Mouse (Mus musculus): ENCODE data around the gene Klhl41. TPM values are rescaled to one million over a fixed set of nuclear protein-coding genes. Genes with fewer than 3 reads are reported as not detected.
A peak's percentile ranks its signal among the peaks of the same experiment; 100 is the strongest.
"Not testable (repeated sequence)": the region's sequence is repeated elsewhere in the genome, so short reads cannot be mapped to it uniquely, and the experiment has no call there.

The Klhl41 gene
- total RNA-seq (2017) = not detected in 3 replicates

DNA sequence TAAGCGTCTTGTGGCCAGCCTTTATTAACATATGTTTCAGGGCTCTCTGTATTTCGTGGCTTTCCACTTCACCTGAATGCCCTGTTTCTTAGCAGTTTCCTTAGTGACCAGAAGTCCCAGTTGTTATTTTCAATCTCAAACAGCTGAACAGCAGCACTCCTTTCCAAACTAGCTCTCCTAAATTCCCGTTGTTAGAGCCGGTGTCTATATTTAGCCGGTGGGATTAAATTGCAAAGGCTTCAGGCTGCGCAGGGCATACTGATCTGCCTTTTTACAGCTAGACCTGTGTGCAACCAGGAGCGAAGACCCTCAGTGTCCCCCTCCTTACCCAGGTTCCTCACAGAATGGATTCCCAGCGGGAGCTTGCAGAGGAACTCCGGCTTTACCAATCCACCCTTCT lies at the start of gene Klhl41:
TSS of gene Klhl41 (plus strand) at position 268 of the 400 bp plus-strand sequence.
- no peak for ATAC-seq (replicated peaks; ENCODE audit: insufficient number of reproducible peaks, low FRiP score, low TSS enrichment, poor library complexity, severe bottlenecking)

DNA sequence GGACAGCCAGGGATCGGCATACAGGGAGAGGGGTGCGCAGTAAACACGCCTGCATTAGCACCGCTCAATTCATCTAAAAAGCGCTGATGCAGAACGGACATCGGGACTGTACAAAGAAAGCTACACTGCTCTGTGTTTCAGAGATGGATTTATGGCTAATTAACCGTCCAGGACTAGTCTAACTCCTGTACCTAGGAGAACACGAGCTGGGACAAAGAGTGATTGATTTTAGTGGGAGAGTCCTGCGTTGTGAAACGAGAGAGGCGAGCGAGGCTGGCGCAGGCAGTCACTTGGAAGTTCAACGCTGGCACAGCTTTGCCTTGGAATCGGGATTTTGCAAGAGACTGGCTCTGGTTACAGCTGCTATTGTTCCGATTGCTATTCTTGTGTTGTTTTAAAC lies 40.7 kb upstream of the Klhl41 start:
- no peak for ATAC-seq (replicated peaks; ENCODE audit: insufficient number of reproducible peaks, low FRiP score, low TSS enrichment, poor library complexity, severe bottlenecking)

DNA sequence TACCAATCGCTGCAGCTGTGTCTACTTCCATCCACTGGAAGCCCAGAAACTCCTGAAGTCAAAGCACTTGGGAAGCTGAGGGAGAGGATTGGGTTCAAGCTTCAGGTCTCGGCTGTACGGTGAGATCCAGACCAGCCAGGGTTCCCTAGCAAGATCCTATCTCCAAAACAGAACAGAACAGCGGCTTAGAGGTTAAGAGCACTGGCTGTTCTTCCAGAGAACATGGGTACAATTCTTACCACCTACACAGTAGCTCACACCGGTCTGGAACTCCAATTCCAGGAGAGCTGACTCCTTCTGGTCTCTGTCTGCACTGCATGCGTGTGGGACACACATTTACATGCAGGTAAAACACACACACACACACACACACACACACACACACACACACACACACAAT lies 40.0 kb upstream of the Klhl41 start:
- ATAC-seq (replicated peaks; ENCODE audit: insufficient number of reproducible peaks, low FRiP score, low TSS enrichment, poor library complexity, severe bottlenecking) = no peak

DNA sequence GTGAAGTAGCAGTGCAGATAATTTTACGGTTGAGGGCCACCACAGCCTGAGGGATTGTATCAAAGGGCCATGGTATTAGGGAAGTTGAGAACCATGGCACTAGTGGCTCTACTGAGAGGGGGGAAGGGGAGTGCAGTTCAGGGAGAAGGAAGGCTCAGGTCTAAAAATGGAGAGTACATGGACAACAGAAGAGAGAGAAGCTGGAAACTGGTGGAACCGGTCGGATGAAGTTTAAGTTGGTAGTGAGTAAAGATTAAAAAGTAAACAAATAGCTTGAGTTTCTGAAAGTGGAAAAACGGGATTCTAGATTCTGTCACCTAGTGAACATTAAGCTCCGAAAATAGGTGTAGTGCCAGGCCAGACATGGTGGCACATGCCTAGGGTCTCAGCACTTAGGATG lies 39.1 kb upstream of the Klhl41 start:
- no peak for ATAC-seq (replicated peaks; ENCODE audit: insufficient number of reproducible peaks, low FRiP score, low TSS enrichment, poor library complexity, severe bottlenecking)

DNA sequence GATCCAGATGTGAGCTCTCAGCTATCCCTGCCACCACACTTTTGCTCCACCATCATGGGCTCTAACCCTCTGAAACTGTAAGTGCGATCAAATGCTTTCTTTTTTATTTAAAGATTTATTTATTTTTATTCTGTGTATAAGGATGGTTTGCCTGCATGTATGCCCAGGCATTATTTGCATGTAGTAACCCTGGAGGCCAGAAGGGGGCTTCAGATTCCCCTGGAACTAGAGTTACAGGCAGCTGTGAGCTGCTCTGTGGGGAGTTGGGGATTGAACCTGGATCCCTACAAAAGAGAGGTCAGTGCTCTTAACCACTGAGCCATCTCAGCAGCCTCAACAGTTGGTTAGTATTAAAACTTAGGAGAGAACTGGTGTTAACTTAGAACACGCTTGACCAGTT lies 38.5 kb upstream of the Klhl41 start:
- no peak for ATAC-seq (replicated peaks; ENCODE audit: insufficient number of reproducible peaks, low FRiP score, low TSS enrichment, poor library complexity, severe bottlenecking)

DNA sequence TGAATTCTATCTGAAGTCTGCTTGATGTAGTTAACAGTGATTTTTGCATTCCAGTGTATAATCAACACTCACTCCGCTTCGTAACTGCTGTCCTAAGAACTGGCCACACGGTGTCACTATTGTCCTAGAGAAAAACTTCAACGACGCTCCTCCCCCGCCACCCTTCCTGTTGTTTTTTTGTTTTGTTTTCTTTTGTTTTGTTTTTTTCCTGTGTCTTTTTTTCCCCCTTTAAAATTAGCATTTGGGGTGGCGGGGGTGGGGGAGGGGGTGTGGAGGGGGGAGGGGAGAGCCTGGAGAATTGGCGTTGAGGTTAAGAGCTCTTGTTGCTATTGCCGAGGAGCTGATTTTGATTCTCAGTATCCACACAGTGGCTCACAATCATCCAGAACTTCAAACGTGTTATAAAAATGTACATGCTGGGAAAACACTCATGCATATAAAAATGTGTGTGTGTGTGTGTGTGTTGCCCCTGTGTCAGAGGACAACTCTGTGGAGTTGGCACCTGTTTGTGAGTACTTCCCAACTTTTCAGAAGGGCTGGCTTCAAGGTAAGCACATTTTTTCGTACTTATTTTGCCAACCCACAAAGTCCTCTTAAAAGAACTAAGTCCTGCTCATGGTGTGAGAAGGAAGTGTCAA lies 34.7 kb upstream of the Klhl41 start:
- peak; percentile 80 for ATAC-seq (replicated peaks; ENCODE audit: insufficient number of reproducible peaks, low FRiP score, low TSS enrichment, poor library complexity, severe bottlenecking)

DNA sequence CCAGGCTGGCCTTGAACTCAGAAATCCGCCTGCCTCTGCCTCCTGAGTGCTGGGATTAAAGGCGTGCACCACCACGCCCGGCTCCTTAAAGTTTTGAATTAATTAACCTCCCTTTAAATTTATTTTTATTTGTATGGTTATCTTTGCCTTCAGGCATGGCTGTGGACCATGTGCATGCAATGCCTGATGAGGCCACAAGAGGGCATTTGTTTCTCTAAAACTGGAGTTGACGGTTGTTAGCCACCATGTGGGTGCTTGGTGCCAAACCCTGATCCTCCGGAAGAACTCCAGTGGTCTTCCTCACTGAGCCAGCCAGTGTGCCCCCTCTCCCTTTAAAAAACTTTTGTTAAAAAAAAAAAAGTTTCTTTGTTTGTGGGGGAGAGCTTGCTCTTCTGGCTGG lies 34.1 kb upstream of the Klhl41 start:
- ATAC-seq (replicated peaks; ENCODE audit: insufficient number of reproducible peaks, low FRiP score, low TSS enrichment, poor library complexity, severe bottlenecking) = peak; percentile 64; the same call in 1 of the 2 replicates

DNA sequence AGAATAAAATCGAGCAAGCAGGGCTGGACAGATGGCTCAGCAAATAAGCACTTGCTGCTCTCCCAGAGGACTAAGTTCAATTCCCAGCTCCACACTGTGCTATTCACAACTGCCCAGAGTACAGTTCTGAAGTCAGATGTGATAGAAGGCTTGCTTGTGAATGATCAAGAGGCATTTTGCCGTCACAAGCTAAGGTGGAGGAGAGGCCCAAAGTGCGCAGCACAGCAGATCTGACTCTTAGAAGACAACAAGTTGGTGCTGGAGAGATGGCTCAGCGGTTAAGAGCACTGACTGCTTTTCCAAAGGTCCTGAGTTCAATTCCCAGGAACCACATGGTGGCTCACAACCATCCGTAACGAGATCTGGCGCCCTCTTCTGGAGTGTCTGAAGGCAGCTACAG lies 31.9 kb upstream of the Klhl41 start:
- not testable (repeated sequence) for ATAC-seq (replicated peaks; ENCODE audit: insufficient number of reproducible peaks, low FRiP score, low TSS enrichment, poor library complexity, severe bottlenecking)

DNA sequence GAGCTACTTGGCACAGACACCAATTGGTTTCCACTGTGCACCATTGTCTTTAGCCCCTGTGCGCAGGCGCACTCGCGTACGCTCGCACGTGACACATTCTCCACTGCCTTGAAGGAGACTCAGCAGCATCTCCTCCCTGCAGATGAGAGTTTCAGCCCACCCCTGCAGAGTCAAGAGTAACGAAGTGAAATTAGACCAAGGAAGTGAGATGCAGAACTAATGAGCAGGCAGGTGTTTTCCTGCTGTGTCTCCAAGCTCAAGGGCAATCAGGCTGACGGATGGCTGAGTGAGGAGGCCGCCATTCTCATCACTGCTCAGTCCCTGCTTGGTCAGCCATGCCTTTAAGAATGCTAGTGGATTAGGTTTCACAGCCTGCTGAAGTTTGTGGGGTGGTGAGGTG lies 29.8 kb upstream of the Klhl41 start:
- ATAC-seq (replicated peaks; ENCODE audit: insufficient number of reproducible peaks, low FRiP score, low TSS enrichment, poor library complexity, severe bottlenecking) = no peak

DNA sequence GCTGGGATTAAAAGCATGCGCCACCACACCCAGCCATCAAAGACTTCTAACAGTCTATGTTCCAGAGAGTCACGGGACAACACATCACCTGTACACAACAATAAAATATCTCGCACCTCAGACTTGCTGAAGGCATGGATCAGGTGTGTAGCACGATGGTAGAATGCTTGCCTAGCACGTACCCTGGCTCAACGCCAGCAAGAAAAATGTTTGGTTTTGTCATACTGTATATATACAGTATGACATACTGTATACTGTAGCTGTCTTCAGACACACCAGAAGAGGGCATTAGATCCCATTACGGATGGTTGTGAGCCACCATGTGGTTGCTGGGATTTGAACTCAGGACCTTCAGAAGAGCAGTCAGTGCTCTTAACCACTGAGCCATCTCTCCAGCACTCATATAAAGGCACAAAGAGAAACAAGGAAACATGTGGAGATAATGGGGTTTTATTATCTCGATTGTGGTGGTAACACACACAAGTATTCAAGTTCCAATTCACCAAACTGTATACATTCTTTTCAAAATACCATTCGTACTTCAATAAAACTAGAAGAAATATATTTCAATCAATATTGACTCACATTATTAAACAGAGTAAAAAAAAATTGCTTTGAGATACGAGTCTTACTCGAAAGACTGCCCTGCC lies 24.8 kb upstream of the Klhl41 start:
- ATAC-seq (replicated peaks; ENCODE audit: insufficient number of reproducible peaks, low FRiP score, low TSS enrichment, poor library complexity, severe bottlenecking) = no peak

DNA sequence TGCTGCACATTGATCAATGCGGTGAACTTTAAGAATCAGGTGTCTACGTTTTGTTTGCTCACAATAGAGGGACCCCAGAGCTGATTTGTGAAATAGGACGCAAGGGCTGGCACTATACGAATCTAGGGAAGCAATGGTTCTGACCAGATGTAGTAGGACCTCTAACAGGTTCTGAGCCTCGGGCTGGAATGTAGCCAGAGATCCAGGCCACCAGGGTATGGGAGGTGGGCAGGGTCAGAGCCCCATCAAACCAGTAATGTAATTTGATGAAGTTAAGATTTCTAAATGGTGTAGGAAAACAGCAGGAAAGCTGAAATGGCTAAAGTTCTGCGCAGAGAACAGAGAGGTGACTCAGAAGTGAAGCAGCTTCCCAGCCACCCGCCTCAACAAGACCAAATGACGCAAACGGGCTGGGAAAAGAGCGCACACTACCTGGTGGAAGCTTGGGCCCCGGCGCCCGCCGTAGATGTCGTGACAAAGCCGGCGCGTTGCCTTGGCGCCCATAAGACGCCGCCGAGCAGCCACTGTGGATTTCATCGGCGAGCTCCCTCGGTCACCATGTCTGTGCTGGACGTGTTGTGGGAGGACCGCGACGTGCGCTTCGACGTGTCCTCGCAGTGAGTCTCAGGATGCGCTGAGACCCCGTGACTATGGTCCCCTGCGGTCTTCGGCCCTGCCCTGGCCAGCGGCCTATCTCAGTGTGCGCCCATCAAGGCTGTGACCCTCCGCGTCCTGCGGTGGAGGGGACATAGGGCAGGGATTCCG lies 23.0 kb upstream of the Klhl41 start, which contains the start of gene Bbs5:
TSS of gene Bbs5 (plus strand) at position 446 of the 765 bp plus-strand sequence.
- ATAC-seq (replicated peaks; ENCODE audit: insufficient number of reproducible peaks, low FRiP score, low TSS enrichment, poor library complexity, severe bottlenecking) = peak; percentile 85

DNA sequence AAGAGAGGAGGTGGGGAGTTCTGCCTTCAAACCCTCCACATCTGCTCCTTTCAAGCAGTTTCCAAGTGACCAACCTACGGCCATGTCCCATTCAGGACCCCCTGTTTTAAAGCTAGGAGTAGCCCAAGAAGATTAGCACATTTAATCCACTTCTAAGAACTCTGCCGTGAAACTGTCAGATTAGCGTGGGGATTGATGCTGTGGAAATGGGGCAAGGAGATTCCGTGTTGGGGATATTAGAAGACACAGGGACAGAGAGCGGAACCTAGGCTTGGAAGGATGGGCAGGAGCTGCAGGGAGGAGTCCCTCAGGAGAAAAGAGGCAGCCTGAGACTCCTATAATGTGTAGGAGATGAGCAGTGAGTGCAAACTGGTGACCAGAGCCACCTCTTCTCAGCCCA lies 20.2 kb upstream of the Klhl41 start:
- no peak for ATAC-seq (replicated peaks; ENCODE audit: insufficient number of reproducible peaks, low FRiP score, low TSS enrichment, poor library complexity, severe bottlenecking)

DNA sequence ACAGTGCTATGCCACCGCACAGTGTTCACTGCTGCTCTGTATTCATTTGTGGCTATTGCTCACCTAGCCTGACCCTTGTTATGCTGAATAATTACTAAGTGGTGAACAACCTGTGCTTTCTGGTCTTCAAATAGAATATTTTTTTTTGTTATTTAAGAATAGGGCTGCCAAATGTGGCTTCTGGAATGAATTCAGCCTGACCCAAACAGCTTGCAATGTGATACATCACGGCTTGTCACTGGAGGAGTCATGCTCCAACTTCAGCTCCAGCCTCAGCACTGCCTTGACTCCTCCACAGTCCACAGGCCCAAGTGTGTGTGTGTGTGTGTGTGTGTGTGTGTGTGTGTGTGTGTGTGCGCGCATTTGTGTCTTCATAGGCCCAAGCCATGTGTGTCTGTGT lies 10.6 kb upstream of the Klhl41 start:
- ATAC-seq (replicated peaks; ENCODE audit: insufficient number of reproducible peaks, low FRiP score, low TSS enrichment, poor library complexity, severe bottlenecking) = no peak

DNA sequence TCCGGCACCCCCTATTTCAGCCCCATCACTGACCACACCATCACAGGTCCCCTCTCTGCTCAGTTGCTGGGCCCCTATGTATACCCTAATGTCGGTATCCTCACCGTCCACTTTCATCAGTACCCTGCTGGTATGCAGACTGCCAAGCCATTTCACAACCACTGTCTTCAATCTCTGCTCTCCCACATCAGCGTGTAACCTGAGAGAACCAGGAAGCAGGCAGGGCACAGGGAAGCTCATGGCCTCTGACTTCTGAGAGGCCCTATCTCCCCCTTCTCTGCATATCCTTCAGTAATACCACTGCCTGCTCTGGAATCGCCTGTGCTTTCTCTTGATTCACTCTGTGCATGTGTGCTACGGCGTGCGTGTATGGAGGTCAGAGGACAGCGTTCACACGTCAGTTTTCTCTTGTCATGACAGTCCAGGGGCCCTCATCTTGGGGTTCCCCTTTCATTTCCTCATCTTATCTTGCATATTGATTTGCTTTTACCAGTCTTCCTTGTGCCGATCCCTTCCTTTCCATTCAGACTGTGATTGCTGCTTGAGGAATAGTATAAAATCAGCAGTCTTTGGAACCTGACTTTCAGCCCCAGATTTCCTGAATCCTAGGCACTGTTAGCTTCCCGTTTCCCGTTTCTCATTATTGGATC lies 6.0 kb upstream of the Klhl41 start:
- ATAC-seq (replicated peaks; ENCODE audit: insufficient number of reproducible peaks, low FRiP score, low TSS enrichment, poor library complexity, severe bottlenecking) = peak; percentile 85

DNA sequence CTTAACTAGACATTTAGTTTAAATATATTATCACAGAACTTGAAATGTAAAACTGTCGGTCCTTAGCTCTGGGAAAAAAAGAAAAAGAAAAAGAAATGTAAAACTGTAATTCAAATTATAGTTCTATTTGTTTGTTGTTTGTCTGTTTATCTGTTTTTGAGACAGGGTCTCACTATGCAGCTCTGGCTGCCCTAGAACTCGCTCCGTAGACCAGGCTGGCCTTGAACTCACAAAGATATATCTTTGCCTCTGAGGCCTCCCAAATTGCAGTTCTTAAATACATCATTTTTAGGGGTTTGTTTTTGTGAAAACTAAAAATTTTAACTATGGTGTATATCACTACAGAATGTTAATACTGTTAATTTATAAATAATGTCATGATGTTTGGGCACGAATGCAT lies 2.3 kb upstream of the Klhl41 start:
- ATAC-seq (replicated peaks; ENCODE audit: insufficient number of reproducible peaks, low FRiP score, low TSS enrichment, poor library complexity, severe bottlenecking) = no peak

DNA sequence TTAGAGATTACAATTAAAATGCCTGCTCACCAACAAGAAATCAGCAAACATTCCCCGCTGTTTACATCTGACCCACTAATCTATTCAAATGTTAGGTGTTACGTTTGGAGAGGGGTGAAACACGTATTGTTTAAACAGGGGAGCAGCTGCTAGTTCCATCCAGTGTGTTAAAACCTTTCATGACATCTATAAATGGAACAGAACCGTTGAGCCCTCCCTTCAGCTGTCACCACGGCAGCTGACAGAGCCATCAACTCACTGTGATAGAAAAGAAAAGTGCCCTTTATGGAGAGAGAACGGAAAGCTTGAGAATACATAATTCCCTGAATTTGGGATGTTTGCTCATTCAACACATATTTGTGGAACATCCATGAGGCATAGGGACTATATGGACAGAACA lies 1.5 kb upstream of the Klhl41 start:
- no peak for ATAC-seq (replicated peaks; ENCODE audit: insufficient number of reproducible peaks, low FRiP score, low TSS enrichment, poor library complexity, severe bottlenecking)

DNA sequence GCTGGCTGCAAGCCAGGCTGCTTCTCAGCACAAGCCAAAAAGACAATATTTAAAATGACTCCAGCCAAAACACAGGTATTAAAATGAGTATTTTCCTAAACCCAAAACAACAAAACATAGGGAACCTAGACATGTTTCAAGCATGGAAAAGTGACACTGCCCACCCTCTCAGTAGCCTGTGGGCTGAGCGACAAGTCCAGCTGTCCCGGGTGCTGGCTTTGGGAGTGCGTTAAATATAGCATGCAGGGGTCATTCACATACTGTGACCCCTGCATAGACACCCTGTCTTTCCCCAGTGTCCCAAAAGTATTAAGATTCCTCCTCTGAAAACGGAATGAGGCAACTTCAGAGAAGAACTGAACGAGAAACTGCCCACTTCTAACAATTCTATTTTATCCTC lies 3.8 kb downstream of the Klhl41 start:
- no peak for ATAC-seq (replicated peaks; ENCODE audit: insufficient number of reproducible peaks, low FRiP score, low TSS enrichment, poor library complexity, severe bottlenecking)

DNA sequence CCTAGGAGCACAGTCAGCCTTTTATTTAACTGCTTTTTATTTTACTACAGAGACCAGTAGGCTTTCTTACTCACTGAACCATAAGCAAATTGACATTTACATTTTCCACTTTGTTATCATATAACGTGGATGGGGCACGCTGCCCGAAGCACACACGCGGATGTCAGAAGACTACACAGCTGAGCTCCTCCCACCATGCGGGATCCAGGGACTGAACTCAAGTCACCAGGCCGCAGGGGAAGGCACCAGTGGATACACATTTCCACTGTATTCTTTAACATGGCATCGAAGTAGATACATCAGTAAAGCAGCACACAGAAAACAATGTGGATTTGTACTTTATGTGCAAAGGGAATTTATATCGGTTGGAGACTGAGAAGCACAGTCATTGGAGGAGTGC lies 5.3 kb downstream of the Klhl41 start:
- no peak for ATAC-seq (replicated peaks; ENCODE audit: insufficient number of reproducible peaks, low FRiP score, low TSS enrichment, poor library complexity, severe bottlenecking)

DNA sequence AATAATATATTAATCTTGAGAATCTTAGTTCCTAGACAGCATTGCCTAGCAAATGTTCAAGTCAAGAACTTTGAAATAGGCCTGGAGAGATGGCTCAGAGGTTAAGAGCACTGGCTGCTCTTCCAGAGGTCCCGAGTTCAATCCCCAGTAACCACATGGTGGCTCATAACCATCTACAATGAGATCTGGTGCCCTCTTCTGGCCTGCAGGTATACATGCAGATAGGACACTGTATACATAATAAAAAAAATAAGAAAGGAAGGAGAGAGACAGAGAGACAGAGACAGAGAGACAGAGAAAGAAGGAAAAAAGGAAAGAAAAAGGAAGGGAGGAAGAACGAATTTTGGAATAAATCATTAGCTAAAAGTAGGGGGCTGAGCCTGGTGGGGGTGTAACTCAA lies 6.8 kb downstream of the Klhl41 start:
- no peak for ATAC-seq (replicated peaks; ENCODE audit: insufficient number of reproducible peaks, low FRiP score, low TSS enrichment, poor library complexity, severe bottlenecking)

Data from monocyte, adult 5-6 weeks (primary cell).